Mouse (Mus musculus): ENCODE data around the gene Qpctl. TPM values are rescaled to one million over a fixed set of nuclear protein-coding genes. Genes with fewer than 3 reads are reported as not detected.

Qpctl gene
- total and polyA plus RNA-seq, 3 experiments = 3.1 to 6.5 TPM; not detected in 1

- H3K9ac ChIP-seq (ENCODE audit: control insufficient read depth, low read depth, low read length, poor library complexity, severe bottlenecking) = no peak overlapping the region
- no peak overlapping the region for H3K4me3 ChIP-seq (ENCODE audit: control insufficient read depth in 1 of 2, insufficient read depth in 1 of 2, low read depth in 2 of 2, low read length in 2 of 2)
- H3K4me1 ChIP-seq (ENCODE audit: control insufficient read depth in 1 of 2, insufficient read depth in 2 of 2, low read length in 2 of 2) = peaks cover 0 to 9% of the 10 kb centered on the region in 2 experiments; a peak in 3 of 4 replicates
- no peak for DNase-seq (ENCODE audit: low read depth, low spot score)
- no peaks in the 10 kb centered on the region for H3K36me3 ChIP-seq (ENCODE audit: control insufficient read depth in 1 of 2, insufficient read depth in 2 of 2, low read length in 2 of 2)
- H3K27ac ChIP-seq (ENCODE audit: control insufficient read depth, low read depth, low read length) = no peak overlapping the region
- H3K9me3 ChIP-seq (replicated peaks; ENCODE audit: insufficient read depth, low read length) = no peaks in the 10 kb centered on the region
- H3K79me2 ChIP-seq (ENCODE audit: control insufficient read depth, insufficient read depth, low read length, poor library complexity) = peaks cover 8% of the 10 kb centered on the region; the same call in 1 of the 2 replicates
- TF ChIP-seq CTCF (IDR thresholded peaks at IDR 0.05 in 2 of 3, conservative IDR thresholded peaks at IDR 0.05 in 1 of 3; ENCODE audit: control insufficient read depth in 1 of 3, insufficient read depth in 1 of 3, low read depth in 2 of 3, low read length in 3 of 3, poor library complexity in 1 of 3, severe bottlenecking in 1 of 3) (no peak), TAL1 (IDR thresholded peaks at IDR 0.05; ENCODE audit: low read length) (no peak), MEF2A (IDR thresholded peaks at IDR 0.05; ENCODE audit: extremely low read depth, insufficient replicate concordance, low read depth, low read length, poor library complexity, severe bottlenecking) (no peak), MAFK (IDR thresholded peaks at IDR 0.05; ENCODE audit: borderline replicate concordance, low read depth, low read length) (no peak), EP300 (IDR thresholded peaks at IDR 0.05; ENCODE audit: low read depth in 1 of 2, low read length in 2 of 2) (no peak), MYB (IDR thresholded peaks at IDR 0.05; ENCODE audit: low read depth, low read length) (no peak)
- no peaks in the 10 kb centered on the region for H3K27me3 ChIP-seq (ENCODE audit: control insufficient read depth in 1 of 2, insufficient read depth in 2 of 2, low read length in 2 of 2)
These were observed 56.5 kb downstream of the Qpctl start for GRCm38 (mm10) chr7:19092381-19093173.

- H3K36me3 ChIP-seq (ENCODE audit: control insufficient read depth in 1 of 2, insufficient read depth in 2 of 2, low read length in 2 of 2) = no peaks in the 10 kb centered on the region
- peaks cover 8% of the 10 kb centered on the region; the same call in 1 of the 2 replicates for H3K79me2 ChIP-seq (ENCODE audit: control insufficient read depth, insufficient read depth, low read length, poor library complexity)
- H3K4me3 ChIP-seq (ENCODE audit: control insufficient read depth in 1 of 2, insufficient read depth in 1 of 2, low read depth in 2 of 2, low read length in 2 of 2) = no peak overlapping the region
- no peak overlapping the region for H3K9ac ChIP-seq (ENCODE audit: control insufficient read depth, low read depth, low read length, poor library complexity, severe bottlenecking)
- H3K27me3 ChIP-seq (ENCODE audit: control insufficient read depth in 1 of 2, insufficient read depth in 2 of 2, low read length in 2 of 2) = no peaks in the 10 kb centered on the region
- H3K27ac ChIP-seq (ENCODE audit: control insufficient read depth, low read depth, low read length) = no peak overlapping the region
- peaks cover 0 to 9% of the 10 kb centered on the region in 2 experiments; a peak in 3 of 4 replicates for H3K4me1 ChIP-seq (ENCODE audit: control insufficient read depth in 1 of 2, insufficient read depth in 2 of 2, low read length in 2 of 2)
- no peak for DNase-seq (ENCODE audit: low read depth, low spot score)
- H3K9me3 ChIP-seq (replicated peaks; ENCODE audit: insufficient read depth, low read length) = no peaks in the 10 kb centered on the region
- TF ChIP-seq ZNF384 (IDR thresholded peaks at IDR 0.05; ENCODE audit: low read depth, low read length) (no peak), MAX (IDR thresholded peaks at IDR 0.05; ENCODE audit: low read length) (no peak)
These were observed 57.2 kb downstream of the Qpctl start for GRCm38 (mm10) chr7:19091913-19092312.

Other genes with a start within 250 kb of the Qpctl start
- gene Ccdc61, start 238.9 kb downstream of the Qpctl start, total RNA-seq (2012; rRNA removed) = 19.7 TPM in 2 replicates
- gene Ccdc61, start 238.9 kb downstream of the Qpctl start, polyA plus RNA-seq (2012; ENCODE audit: insufficient read depth in 1 of 2, insufficient read length in 2 of 2, low read depth in 1 of 2, low replicate concordance in 2 of 2, missing spikeins in 1 of 2) = 10 to 100 TPM in 1 of 2 experiments, not detected in 1; 69.8 TPM
- 0.03 and 0.04 TPM in 2 replicates for gene Nova2, start 223.4 kb downstream of the Qpctl start, total RNA-seq (2012; rRNA removed)
- gene Nova2, start 223.4 kb downstream of the Qpctl start, polyA plus RNA-seq (2012; ENCODE audit: insufficient read depth in 1 of 2, insufficient read length in 2 of 2, low read depth in 1 of 2, low replicate concordance in 2 of 2, missing spikeins in 1 of 2) = under 1 TPM in 1 of 2 experiments, not detected in 1; 0.22 TPM
- gene Nanos2, start 161.9 kb downstream of the Qpctl start, total RNA-seq (2012; rRNA removed) = not detected in 2 replicates
- not detected for gene Nanos2, start 161.9 kb downstream of the Qpctl start, polyA plus RNA-seq (2012; ENCODE audit: insufficient read depth in 1 of 2, insufficient read length in 2 of 2, low read depth in 1 of 2, low replicate concordance in 2 of 2, missing spikeins in 1 of 2)
- 0.95 and 1.2 TPM in 2 replicates for gene Mypop, start 158.0 kb downstream of the Qpctl start, total RNA-seq (2012; rRNA removed)
- 1 to 10 TPM in 1 of 2 experiments, not detected in 1; 6.5 TPM for gene Mypop, start 158.0 kb downstream of the Qpctl start, polyA plus RNA-seq (2012; ENCODE audit: insufficient read depth in 1 of 2, insufficient read length in 2 of 2, low read depth in 1 of 2, low replicate concordance in 2 of 2, missing spikeins in 1 of 2)
- gene Irf2bp1, start 145.2 kb downstream of the Qpctl start, total RNA-seq (2012; rRNA removed) = 27.8 and 33.1 TPM in 2 replicates
- gene Irf2bp1, start 145.2 kb downstream of the Qpctl start, polyA plus RNA-seq (2012; ENCODE audit: insufficient read depth in 1 of 2, insufficient read length in 2 of 2, low read depth in 1 of 2, low replicate concordance in 2 of 2, missing spikeins in 1 of 2) = 10 to 100 TPM in 1 of 2 experiments, not detected in 1; 41.1 TPM
- not detected in 2 replicates for gene Foxa3, start 125.8 kb downstream of the Qpctl start, total RNA-seq (2012; rRNA removed)
- gene Foxa3, start 125.8 kb downstream of the Qpctl start, polyA plus RNA-seq (2012; ENCODE audit: insufficient read depth in 1 of 2, insufficient read length in 2 of 2, low read depth in 1 of 2, low replicate concordance in 2 of 2, missing spikeins in 1 of 2) = not detected
- gene Sympk, start 124.9 kb downstream of the Qpctl start, total RNA-seq (2012; rRNA removed) = 108 and 122 TPM in 2 replicates
- gene Sympk, start 124.9 kb downstream of the Qpctl start, polyA plus RNA-seq (2012; ENCODE audit: insufficient read depth in 1 of 2, insufficient read length in 2 of 2, low read depth in 1 of 2, low replicate concordance in 2 of 2, missing spikeins in 1 of 2) = 100 to 1,000 TPM in 1 of 2 experiments, not detected in 1; 226 TPM
- gene Rsph6a, start 94.6 kb downstream of the Qpctl start, total RNA-seq (2012; rRNA removed) = 0.16 and 0.23 TPM in 2 replicates
- under 1 TPM in 1 of 2 experiments, not detected in 1; 0.04 TPM for gene Rsph6a, start 94.6 kb downstream of the Qpctl start, polyA plus RNA-seq (2012; ENCODE audit: insufficient read depth in 1 of 2, insufficient read length in 2 of 2, low read depth in 1 of 2, low replicate concordance in 2 of 2, missing spikeins in 1 of 2)
- 18.3 and 19.4 TPM in 2 replicates for gene Dmwd, start 73.1 kb downstream of the Qpctl start, total RNA-seq (2012; rRNA removed)
- 10 to 100 TPM; 51.5 to 70.3 TPM for gene Dmwd, start 73.1 kb downstream of the Qpctl start, polyA plus RNA-seq (2012; ENCODE audit: insufficient read depth in 1 of 2, insufficient read length in 2 of 2, low read depth in 1 of 2, low replicate concordance in 2 of 2, missing spikeins in 1 of 2)
- gene Dmpk, start 65.4 kb downstream of the Qpctl start, total RNA-seq (2012; rRNA removed) = 4.1 and 5.4 TPM in 2 replicates
- 10 to 100 TPM in 1 of 2 experiments, not detected in 1; 29.3 TPM for gene Dmpk, start 65.4 kb downstream of the Qpctl start, polyA plus RNA-seq (2012; ENCODE audit: insufficient read depth in 1 of 2, insufficient read length in 2 of 2, low read depth in 1 of 2, low replicate concordance in 2 of 2, missing spikeins in 1 of 2)
- 2.7 and 3.0 TPM in 2 replicates for gene Six5, start 54.7 kb downstream of the Qpctl start, total RNA-seq (2012; rRNA removed)
- gene Six5, start 54.7 kb downstream of the Qpctl start, polyA plus RNA-seq (2012; ENCODE audit: insufficient read depth in 1 of 2, insufficient read length in 2 of 2, low read depth in 1 of 2, low replicate concordance in 2 of 2, missing spikeins in 1 of 2) = 1 to 10 TPM in 1 of 2 experiments, not detected in 1; 7.7 TPM
- not detected in 2 replicates for gene Gm4969, start 30.9 kb downstream of the Qpctl start, total RNA-seq (2012; rRNA removed)
- gene Gm4969, start 30.9 kb downstream of the Qpctl start, polyA plus RNA-seq (2012; ENCODE audit: insufficient read depth in 1 of 2, insufficient read length in 2 of 2, low read depth in 1 of 2, low replicate concordance in 2 of 2, missing spikeins in 1 of 2) = not detected
- 11.5 and 13.7 TPM in 2 replicates for gene Fbxo46, start 29.4 kb downstream of the Qpctl start, total RNA-seq (2012; rRNA removed)
- gene Fbxo46, start 29.4 kb downstream of the Qpctl start, polyA plus RNA-seq (2012; ENCODE audit: insufficient read depth in 1 of 2, insufficient read length in 2 of 2, low read depth in 1 of 2, low replicate concordance in 2 of 2, missing spikeins in 1 of 2) = 10 to 100 TPM in 1 of 2 experiments, not detected in 1; 10.1 TPM
- gene Snrpd2, start 431 bp upstream of the Qpctl start, total RNA-seq (2012; rRNA removed) = 333 and 345 TPM in 2 replicates
- gene Snrpd2, start 431 bp upstream of the Qpctl start, polyA plus RNA-seq (2012; ENCODE audit: insufficient read depth in 1 of 2, insufficient read length in 2 of 2, low read depth in 1 of 2, low replicate concordance in 2 of 2, missing spikeins in 1 of 2) = 100 to 1,000 TPM in 1 of 2 experiments, not detected in 1; 234 TPM
- gene Gipr, start 16.8 kb upstream of the Qpctl start, total RNA-seq (2012; rRNA removed) = 0.49 and 0.65 TPM in 2 replicates
- 1 to 10 TPM in 1 of 2 experiments, not detected in 1; 2.1 TPM for gene Gipr, start 16.8 kb upstream of the Qpctl start, polyA plus RNA-seq (2012; ENCODE audit: insufficient read depth in 1 of 2, insufficient read length in 2 of 2, low read depth in 1 of 2, low replicate concordance in 2 of 2, missing spikeins in 1 of 2)
- 22.0 and 25.1 TPM in 2 replicates for gene Eml2, start 27.1 kb upstream of the Qpctl start, total RNA-seq (2012; rRNA removed)
- 10 to 100 TPM in 1 of 2 experiments, not detected in 1; 43.6 TPM for gene Eml2, start 27.1 kb upstream of the Qpctl start, polyA plus RNA-seq (2012; ENCODE audit: insufficient read depth in 1 of 2, insufficient read length in 2 of 2, low read depth in 1 of 2, low replicate concordance in 2 of 2, missing spikeins in 1 of 2)
- 0.07 and 0.19 TPM in 2 replicates for gene Gpr4, start 63.2 kb upstream of the Qpctl start, total RNA-seq (2012; rRNA removed)
- gene Gpr4, start 63.2 kb upstream of the Qpctl start, polyA plus RNA-seq (2012; ENCODE audit: insufficient read depth in 1 of 2, insufficient read length in 2 of 2, low read depth in 1 of 2, low replicate concordance in 2 of 2, missing spikeins in 1 of 2) = under 1 TPM in 1 of 2 experiments, not detected in 1; 0.15 TPM
- 16.3 and 18.5 TPM in 2 replicates for gene Opa3, start 79.0 kb upstream of the Qpctl start, total RNA-seq (2012; rRNA removed)
- 10 to 100 TPM; 37.2 to 85.4 TPM for gene Opa3, start 79.0 kb upstream of the Qpctl start, polyA plus RNA-seq (2012; ENCODE audit: insufficient read depth in 1 of 2, insufficient read length in 2 of 2, low read depth in 1 of 2, low replicate concordance in 2 of 2, missing spikeins in 1 of 2)
- gene Vasp, start 122.5 kb upstream of the Qpctl start, total RNA-seq (2012; rRNA removed) = 121 and 130 TPM in 2 replicates
- 100 to 1,000 TPM in 1 of 2 experiments, not detected in 1; 185 TPM for gene Vasp, start 122.5 kb upstream of the Qpctl start, polyA plus RNA-seq (2012; ENCODE audit: insufficient read depth in 1 of 2, insufficient read length in 2 of 2, low read depth in 1 of 2, low replicate concordance in 2 of 2, missing spikeins in 1 of 2)
- not detected in 2 replicates for gene Ppm1n, start 130.8 kb upstream of the Qpctl start, total RNA-seq (2012; rRNA removed)
- gene Ppm1n, start 130.8 kb upstream of the Qpctl start, polyA plus RNA-seq (2012; ENCODE audit: insufficient read depth in 1 of 2, insufficient read length in 2 of 2, low read depth in 1 of 2, low replicate concordance in 2 of 2, missing spikeins in 1 of 2) = not detected
- gene Rtn2, start 133.3 kb upstream of the Qpctl start, total RNA-seq (2012; rRNA removed) = 0.27 and 0.52 TPM in 2 replicates
- gene Rtn2, start 133.3 kb upstream of the Qpctl start, polyA plus RNA-seq (2012; ENCODE audit: insufficient read depth in 1 of 2, insufficient read length in 2 of 2, low read depth in 1 of 2, low replicate concordance in 2 of 2, missing spikeins in 1 of 2) = 1 to 10 TPM in 1 of 2 experiments, not detected in 1; 1.4 TPM
- gene Fosb, start 160.8 kb upstream of the Qpctl start, total RNA-seq (2012; rRNA removed) = 0.04 and 0.10 TPM in 2 replicates
- under 1 TPM in 1 of 2 experiments, not detected in 1; 0.49 TPM for gene Fosb, start 160.8 kb upstream of the Qpctl start, polyA plus RNA-seq (2012; ENCODE audit: insufficient read depth in 1 of 2, insufficient read length in 2 of 2, low read depth in 1 of 2, low replicate concordance in 2 of 2, missing spikeins in 1 of 2)
- 22.2 and 25.9 TPM in 2 replicates for gene Ercc1, start 195.5 kb upstream of the Qpctl start, total RNA-seq (2012; rRNA removed)
- 10 to 100 TPM in 1 of 2 experiments, not detected in 1; 37.5 TPM for gene Ercc1, start 195.5 kb upstream of the Qpctl start, polyA plus RNA-seq (2012; ENCODE audit: insufficient read depth in 1 of 2, insufficient read length in 2 of 2, low read depth in 1 of 2, low replicate concordance in 2 of 2, missing spikeins in 1 of 2)
- 26.2 and 43.9 TPM in 2 replicates for gene Cd3eap, start 210.2 kb upstream of the Qpctl start, total RNA-seq (2012; rRNA removed)
- gene Cd3eap, start 210.2 kb upstream of the Qpctl start, polyA plus RNA-seq (2012; ENCODE audit: insufficient read depth in 1 of 2, insufficient read length in 2 of 2, low read depth in 1 of 2, low replicate concordance in 2 of 2, missing spikeins in 1 of 2) = 10 to 100 TPM in 1 of 2 experiments, not detected in 1; 49.8 TPM
- 1.0 and 1.5 TPM in 2 replicates for gene Ppp1r13l, start 210.5 kb upstream of the Qpctl start, total RNA-seq (2012; rRNA removed)
- gene Ppp1r13l, start 210.5 kb upstream of the Qpctl start, polyA plus RNA-seq (2012; ENCODE audit: insufficient read depth in 1 of 2, insufficient read length in 2 of 2, low read depth in 1 of 2, low replicate concordance in 2 of 2, missing spikeins in 1 of 2) = 10 to 100 TPM in 1 of 2 experiments, not detected in 1; 15.9 TPM
- gene Ercc2, start 232.7 kb upstream of the Qpctl start, total RNA-seq (2012; rRNA removed) = 29.4 and 34.4 TPM in 2 replicates
- 10 to 100 TPM in 1 of 2 experiments, not detected in 1; 44.5 TPM for gene Ercc2, start 232.7 kb upstream of the Qpctl start, polyA plus RNA-seq (2012; ENCODE audit: insufficient read depth in 1 of 2, insufficient read length in 2 of 2, low read depth in 1 of 2, low replicate concordance in 2 of 2, missing spikeins in 1 of 2)